18 mouse cellular contexts compared by ENCODE assay signal in the genomic region with DNA sequence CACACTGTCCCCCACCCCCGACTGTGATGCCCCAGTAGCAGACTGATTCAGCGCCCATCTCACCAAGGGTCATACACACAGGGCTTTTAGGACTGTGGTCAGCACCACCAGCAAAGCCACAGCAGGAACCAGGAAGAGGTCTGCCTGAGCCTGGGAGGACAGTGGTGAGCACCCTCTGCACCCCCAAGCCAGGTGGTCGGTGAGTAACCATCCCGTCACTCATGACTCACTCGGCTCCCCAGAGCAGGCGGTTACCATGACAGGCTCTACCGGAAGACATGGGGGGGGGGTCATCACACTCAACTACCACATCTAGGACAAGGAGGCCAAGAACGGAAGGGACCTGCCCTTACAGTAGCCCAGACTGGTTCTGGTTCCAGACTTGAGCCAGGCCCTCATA. TPM values are rescaled to one million over a fixed set of nuclear protein-coding genes. Genes with fewer than 3 reads are reported as not detected.
DNase-seq lines count a peak whose midpoint lies in the region; ATAC-seq and TF ChIP-seq lines count a peak whose summit lies in the region.
"Had no signal": no experiment of that assay in that cellular context is flagged by ENCODE, and none has a peak within 500 bp of the region (broad histone marks: within the 10 kb centered on the region; RNA-seq: fewer than 3 reads in every experiment).

No protein-coding gene starts in this region.

- TF ChIP-seq EP300 in lung, postnatal 0 days (IDR thresholded peaks at IDR 0.05) = no peak

- H3K27ac ChIP-seq in lung, embryonic 14.5 days (ENCODE audit: low read depth) = no peak overlapping the region
- H3K27ac ChIP-seq in lung, postnatal 0 days (ENCODE audit: low read length) = no peak overlapping the region
- no peak overlapping the region for H3K27ac ChIP-seq in forebrain, embryonic 16.5 days (ENCODE audit: low read length)
- no peak overlapping the region for H3K27ac ChIP-seq in liver, embryonic 11.5 days (ENCODE audit: low read depth, low read length)
- H3K27ac ChIP-seq: heart, embryonic 10.5 days; limb, embryonic 10.5 days; liver, embryonic 14.5 days had no signal

- WGBS in lung, embryonic 14.5 days = 54% methylated on average over 8 of the region's 8 CpGs
- WGBS in lung, postnatal 0 days = 64% methylated on average over 8 of the region's 8 CpGs
- 65% methylated on average over 8 of the region's 8 CpGs for WGBS in forebrain, embryonic 16.5 days
- 73% methylated on average over 8 of the region's 8 CpGs for WGBS in liver, embryonic 11.5 days

- H3K4me1 ChIP-seq in lung, embryonic 14.5 days (ENCODE audit: insufficient read depth) = peaks cover 7% of the 10 kb centered on the region; the same call in 1 of the 2 replicates
- H3K4me1 ChIP-seq in lung, postnatal 0 days (ENCODE audit: insufficient read depth, low read depth, low read length) = no peaks in the 10 kb centered on the region
- H3K4me1 ChIP-seq in forebrain, embryonic 16.5 days (replicated peaks; ENCODE audit: control insufficient read depth, insufficient read depth, low read length) = peaks cover 63% of the 10 kb centered on the region
- 0 out of 2 replicates have a peak, but pooled peaks cover 3% of the 10 kb centered on the region for H3K4me1 ChIP-seq in liver, embryonic 11.5 days (replicated peaks; ENCODE audit: control insufficient read depth, insufficient read depth, low read length)

- no peak for DNase-seq in lung, embryonic 14.5 days
- DNase-seq in lung, postnatal 0 days (ENCODE audit: low spot score) = no peak
- DNase-seq in MN1 (ENCODE audit: low spot score) = peak; percentile 35
- DNase-seq in cerebellum, postnatal 10 days = no peak
- DNase-seq in liver, embryonic 11.5 days (ENCODE audit: low spot score) = no peak
- DNase-seq in kidney, adult 8-10 months = no peak
- DNase-seq: cerebellum, adult 9-10 months; embryo, embryonic 11 days; kidney, adult 11 months; right cerebral cortex, postnatal 4 days; thymus, adult 2 months had no signal

- H3K4me3 ChIP-seq in lung, embryonic 14.5 days (ENCODE audit: low read depth, low read length) = no peak overlapping the region
- H3K4me3 ChIP-seq in lung, postnatal 0 days (ENCODE audit: low read depth, low read length) = no peak overlapping the region
- no peak overlapping the region for H3K4me3 ChIP-seq in forebrain, embryonic 16.5 days (replicated peaks; ENCODE audit: low read length)
- no peak overlapping the region for H3K4me3 ChIP-seq in myocyte
- H3K4me3 ChIP-seq in liver, embryonic 11.5 days (ENCODE audit: low read depth, low read length) = no peak overlapping the region
- H3K4me3 ChIP-seq: erythroblast, embryonic 14.5 days; heart, embryonic 10.5 days; limb, embryonic 10.5 days had no signal

- H3K9me3 ChIP-seq in lung, embryonic 14.5 days (ENCODE audit: low read depth, low read length) = no peaks in the 10 kb centered on the region
- H3K9me3 ChIP-seq in lung, postnatal 0 days (ENCODE audit: low read length) = no peaks in the 10 kb centered on the region
- H3K9me3 ChIP-seq in forebrain, embryonic 16.5 days (ENCODE audit: control insufficient read depth, low read length) = no peaks in the 10 kb centered on the region
- no peaks in the 10 kb centered on the region for H3K9me3 ChIP-seq in liver, embryonic 11.5 days (ENCODE audit: control insufficient read depth, low read length)
- H3K9me3 ChIP-seq: heart, embryonic 10.5 days; limb, embryonic 10.5 days had no signal

- H3K36me3 ChIP-seq in lung, embryonic 14.5 days (ENCODE audit: insufficient read depth) = no peaks in the 10 kb centered on the region
- H3K36me3 ChIP-seq in lung, postnatal 0 days (ENCODE audit: insufficient read depth, low read length) = no peaks in the 10 kb centered on the region
- H3K36me3 ChIP-seq in forebrain, embryonic 16.5 days (ENCODE audit: control insufficient read depth, insufficient read depth) = no peaks in the 10 kb centered on the region
- no peaks in the 10 kb centered on the region for H3K36me3 ChIP-seq in myocyte (ENCODE audit: control insufficient read depth, insufficient read depth)
- H3K36me3 ChIP-seq in liver, embryonic 11.5 days (ENCODE audit: control insufficient read depth, insufficient read depth, low read length) = no peaks in the 10 kb centered on the region
- H3K36me3 ChIP-seq: heart, embryonic 10.5 days; limb, embryonic 10.5 days had no signal

- no peak overlapping the region for H3ac ChIP-seq in myocyte (ENCODE audit: control insufficient read depth, insufficient read length)

- ATAC-seq in lung, embryonic 14.5 days (ENCODE audit: insufficient read depth) = no peak
- ATAC-seq in lung, postnatal 0 days = no peak
- no peak for ATAC-seq in forebrain, embryonic 16.5 days
- ATAC-seq in liver, embryonic 11.5 days (replicated peaks; ENCODE audit: low FRiP score) = no peak
- ATAC-seq: CD4-positive, CD25-positive, alpha-beta regulatory T cell, adult 4 months had no signal

- H3K9ac ChIP-seq in lung, embryonic 14.5 days = no peak overlapping the region
- no peak overlapping the region for H3K9ac ChIP-seq in lung, postnatal 0 days (replicated peaks; ENCODE audit: low read depth)
- H3K9ac ChIP-seq in forebrain, embryonic 16.5 days (replicated peaks; ENCODE audit: low read depth, low read length) = no peak overlapping the region
- H3K9ac ChIP-seq in liver, embryonic 11.5 days (ENCODE audit: low read depth, low read length) = no peak overlapping the region
- H3K9ac ChIP-seq: liver, embryonic 14.5 days had no signal

- peaks cover 56% of the 10 kb centered on the region for H3K27me3 ChIP-seq in lung, embryonic 14.5 days (ENCODE audit: insufficient read depth, low read length)
- H3K27me3 ChIP-seq in lung, postnatal 0 days (replicated peaks; ENCODE audit: insufficient read depth, low read length) = peaks cover 38% of the 10 kb centered on the region
- H3K27me3 ChIP-seq in forebrain, embryonic 16.5 days (replicated peaks; ENCODE audit: control insufficient read depth, insufficient read depth, low read length) = peaks cover 15% of the 10 kb centered on the region
- H3K27me3 ChIP-seq in myocyte (ENCODE audit: control insufficient read depth, insufficient read depth, insufficient read length) = peaks cover 23% of the 10 kb centered on the region
- H3K27me3 ChIP-seq in liver, embryonic 11.5 days (replicated peaks; ENCODE audit: control insufficient read depth, insufficient read depth, low read length) = peaks cover 67% of the 10 kb centered on the region

- TF ChIP-seq CTCF in lung, embryonic 14.5 days (IDR thresholded peaks at IDR 0.05; ENCODE audit: low read depth) = no peak
- TF ChIP-seq CTCF in lung, postnatal 0 days (IDR thresholded peaks at IDR 0.05) = no peak

- H3K79me2 ChIP-seq in myocyte (ENCODE audit: control insufficient read depth, insufficient read depth) = no peaks in the 10 kb centered on the region

- TF ChIP-seq POLR2A in myocyte (IDR thresholded peaks at IDR 0.05; ENCODE audit: insufficient read length, low read depth) = no peak

- peak overlapping the region; percentile 26; the same call in 1 of the 2 replicates for H3K4me2 ChIP-seq in lung, embryonic 14.5 days
- H3K4me2 ChIP-seq in lung, postnatal 0 days (replicated peaks; ENCODE audit: low read depth, low read length) = no peak overlapping the region
- peak overlapping the region; percentile 20 for H3K4me2 ChIP-seq in forebrain, embryonic 16.5 days (ENCODE audit: low read length)
- H3K4me2 ChIP-seq in myocyte (ENCODE audit: low read depth) = peak overlapping the region; percentile 77
- no peak overlapping the region for H3K4me2 ChIP-seq in liver, embryonic 11.5 days

TF ChIP-seq in myocyte, 11 proteins besides CTCF, POLR2A, EP300 and RAD21:
- TF ChIP-seq MAX (IDR thresholded peaks at IDR 0.05; ENCODE audit: low read depth) (no peak), TCF3 (IDR thresholded peaks at IDR 0.05; ENCODE audit: insufficient read length, low read depth) (peak; percentile 92), REST (IDR thresholded peaks at IDR 0.05; ENCODE audit: insufficient read depth, insufficient read length) (peak; percentile 35), E2F4 (IDR thresholded peaks at IDR 0.05; ENCODE audit: insufficient read depth) (no peak), POLR2AphosphoS2 (IDR thresholded peaks at IDR 0.05; ENCODE audit: insufficient read length, low read depth) (no peak), MYOG (IDR thresholded peaks at IDR 0.05; ENCODE audit: control insufficient read depth in 1 of 3, insufficient read depth in 1 of 3, insufficient read length in 2 of 3, low read depth in 2 of 3) (peak in 2 of 3 experiments; percentile 93 to 94), USF1 (IDR thresholded peaks at IDR 0.05; ENCODE audit: low read depth) (peak; percentile 29), SRF (IDR thresholded peaks at IDR 0.05; ENCODE audit: control insufficient read depth, insufficient read length, low read depth) (peak; percentile 45), TCF12 (IDR thresholded peaks at IDR 0.05; ENCODE audit: insufficient read depth, poor library complexity, severe bottlenecking) (peak; percentile 96), MYOD1 (IDR thresholded peaks at IDR 0.05; ENCODE audit: control insufficient read depth in 1 of 3, insufficient read length in 2 of 3, low read depth in 2 of 3) (peak; percentile 23 to 98 (median 97)), CEBPB (IDR thresholded peaks at IDR 0.05; ENCODE audit: insufficient read depth, poor library complexity, severe bottlenecking) (no peak)

RNA-seq across cellular contexts. Expression of a gene that starts 7.7 kb away (rescaled TPM):
- 65.7 and 77.0 TPM in 2 replicates for polyA plus RNA-seq in lung, embryonic 14.5 days (2014; fragmentation: Nextera tagmentation; extraction: Ambion mirVana)
- 11.3 and 14.9 TPM in 2 replicates for polyA plus RNA-seq in lung, postnatal 0 days (2015; fragmentation: Nextera tagmentation; extraction: Ambion mirVana)
- polyA plus RNA-seq in forebrain, embryonic 16.5 days (2015; fragmentation: Nextera tagmentation; extraction: Ambion mirVana) = 110 and 125 TPM in 2 replicates
- 7.9 TPM for polyA plus RNA-seq in myocyte (2012; fragmentation: generic; extraction: Trizol)
- 1.2 and 2.2 TPM in 2 replicates for polyA plus RNA-seq in liver, embryonic 11.5 days (2014; fragmentation: Nextera tagmentation; extraction: Ambion mirVana)
- polyA plus RNA-seq: CD4-positive, CD25-positive, alpha-beta regulatory T cell, adult 4 months; erythroblast, embryonic 14.5 days had no signal

Comparison
In these comparisons a context has a peak if more than half of its experiments do, and no peak if none do; other contexts are left out.
1. H3K4me2 ChIP-seq: peak in lung, embryonic 14.5 days (single experiment), forebrain, embryonic 16.5 days (single experiment) and myocyte (single experiment); none in lung, postnatal 0 days (single experiment) and liver, embryonic 11.5 days (single experiment).